Mouse (Mus musculus) forebrain, embryonic 14.5 days (tissue): ENCODE measurements around the gene Zfp53. TPM values are rescaled to one million over a fixed set of nuclear protein-coding genes. Genes with fewer than 3 reads are reported as not detected.
"Not testable (repeated sequence)": the region's sequence is repeated elsewhere in the genome, so short reads cannot be mapped to it uniquely, and the experiment has no call there.

Experiments used
- ATAC-seq: fragments of 200-750 bp; cut with Nextera tagmentation; 2 replicates; pipeline ENCODE4 v1.8.0; 2017; ENCODE audit warnings: mild to moderate bottlenecking, moderate library complexity
- DNase-seq: peaks from one replicate; pipeline ENCODE4 v3.0.0-alpha.2; 2015; ENCODE audit warnings: low spot score
- H3K27ac ChIP-seq: fragments of 300-500 bp; sonication (generic); 2 replicates; pipeline ENCODE4 v1.5.1; 2014; ENCODE audit warnings: low read depth, mild to moderate bottlenecking, control low read depth, low read length, moderate library complexity
- H3K27me3 ChIP-seq: fragments of 300-500 bp; sonication (generic); replicated peaks from 2 replicates; pipeline ENCODE4 v1.6.1; 2014; ENCODE audit warnings: low read length, control low read depth, mixed read lengths; ENCODE audit not compliant: control insufficient read depth, insufficient read depth
- H3K36me3 ChIP-seq: fragments of 300-500 bp; sonication (generic); 2 replicates; pipeline ENCODE4 v1.6.1; 2014; ENCODE audit warnings: low read length, control low read depth; ENCODE audit not compliant: control insufficient read depth, insufficient read depth
- H3K4me1 ChIP-seq: fragments of 300-500 bp; sonication (generic); 2 replicates; pipeline ENCODE4 v1.6.1; 2014; ENCODE audit warnings: antibody characterized with exemption, low read length, control low read depth; ENCODE audit not compliant: control insufficient read depth, insufficient read depth
- H3K4me2 ChIP-seq: fragments of 300-500 bp; sonication (generic); 2 replicates; pipeline ENCODE4 v1.6.1; 2014; ENCODE audit warnings: mild to moderate bottlenecking, control low read depth, low read length
- H3K4me3 ChIP-seq: fragments of 300-500 bp; sonication (generic); 2 replicates; pipeline ENCODE4 v1.5.1; 2014; ENCODE audit warnings: low read depth, low read length, control low read depth
- H3K9ac ChIP-seq: fragments of 300-500 bp; sonication (generic); 2 replicates; pipeline ENCODE4 v1.6.1; 2014; ENCODE audit warnings: mild to moderate bottlenecking, low read length, control low read depth, moderate library complexity
- H3K9me3 ChIP-seq: fragments of 300-500 bp; sonication (generic); replicated peaks from 2 replicates; pipeline ENCODE4 v1.6.1; 2016; ENCODE audit warnings: low read length, control low read depth, mixed read lengths; ENCODE audit not compliant: control insufficient read depth
- WGBS: fragments of 180-500 bp; shearing (Covaris S2); extraction: QIAGEN DNeasy Blood & Tissue Kit; methylation state at CpG from one replicate; pipeline ENCODE4 v1.1.7; 2014; 5-methylcytosine and 5-hydroxymethylcytosine counted together
- polyA plus RNA-seq: library from polyadenylated mRNA; unstranded; fragments of >200 nt; fragmentation: Nextera tagmentation; extraction: Ambion mirVana; gene quantifications from 2 replicates; pipeline ENCODE4 v1.2.1, GENCODE M21; 2014

The Zfp53 gene
- polyA plus RNA-seq = 9.3 and 11.6 TPM in 2 replicates

DNA sequence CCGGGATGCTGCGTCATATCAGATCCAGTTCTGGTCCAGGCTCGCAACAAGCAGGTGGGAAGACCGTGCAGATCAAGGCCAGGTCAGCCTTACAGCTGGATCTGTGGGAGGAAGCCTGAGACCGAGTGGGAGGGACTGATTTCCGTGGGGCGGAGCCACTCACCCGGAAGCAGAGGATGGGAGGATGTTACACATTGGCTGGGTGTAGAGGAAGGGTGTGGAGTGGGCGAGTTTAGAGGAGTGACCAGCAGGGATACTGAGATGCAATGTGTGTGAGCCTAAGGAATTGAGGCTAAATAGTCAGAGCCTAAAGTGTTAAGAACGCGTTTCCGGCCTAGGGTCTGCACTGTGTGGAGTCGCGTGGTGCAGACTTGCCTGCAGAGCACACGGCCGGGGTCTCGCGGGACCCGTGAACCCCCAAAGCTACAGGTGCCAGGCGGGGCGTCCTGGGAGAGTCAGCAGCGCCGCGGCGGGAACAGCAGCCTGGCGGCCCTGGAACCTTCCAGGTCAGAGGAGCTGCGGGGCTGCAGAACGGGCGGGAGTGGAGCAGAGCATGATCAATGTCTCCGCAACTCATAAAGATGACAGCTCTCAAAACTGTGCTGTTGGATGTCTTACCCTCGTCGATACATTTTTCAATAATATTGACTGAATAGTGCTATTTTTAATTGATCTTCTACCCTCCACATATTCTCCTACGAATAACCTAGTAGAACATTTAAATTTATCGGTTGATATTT, at the start of gene Zfp53:
TSS of gene Zfp53 (plus strand) at position 239 of the 740 bp plus-strand sequence.
- ATAC-seq (peak; percentile 99), DNase-seq (peak; percentile 86)
- no peaks in the 10 kb centered on the region for H3K36me3 ChIP-seq
- H3K27me3 ChIP-seq = no peaks in the 10 kb centered on the region
- no peaks in the 10 kb centered on the region for H3K9me3 ChIP-seq
- WGBS = under 1% methylated on average over 34 of the region's 34 CpGs
- H3K4me1 ChIP-seq = peaks cover 6% of the 10 kb centered on the region; the same call in 1 of the 2 replicates
- H3K4me2 ChIP-seq = peak within 1 kb of the TSS; percentile 56
- peak within 1 kb of the TSS; percentile 79 for H3K4me3 ChIP-seq
- peak within 1 kb of the TSS; percentile 69 for H3K27ac ChIP-seq
- H3K9ac ChIP-seq = peak within 1 kb of the TSS; percentile 77

DNA sequence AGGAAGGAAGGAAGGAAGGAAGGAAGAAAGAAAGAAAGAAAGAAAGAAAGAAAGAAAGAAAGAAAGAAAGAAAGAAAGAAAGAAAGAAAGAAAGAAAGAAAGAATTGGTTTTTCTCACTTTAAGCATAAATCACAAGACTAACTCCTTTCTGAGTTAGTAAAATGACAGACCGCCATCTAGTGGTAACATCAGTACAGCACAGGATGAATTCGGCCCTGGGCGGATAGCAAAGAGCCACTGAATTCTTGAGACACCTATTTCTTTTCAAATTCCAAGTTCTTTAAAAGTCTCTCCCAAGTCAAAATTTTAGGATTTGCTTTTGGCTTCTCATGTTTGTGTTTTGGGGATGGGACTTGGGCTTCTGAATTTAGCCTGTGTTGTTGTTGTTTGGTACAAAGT, 39.1 kb upstream of the Zfp53 start:
- ATAC-seq = peak; percentile 86
- WGBS = under 1% methylated on average over 3 of the region's 3 CpGs
- peak overlapping the region; percentile 61 for H3K4me2 ChIP-seq

DNA sequence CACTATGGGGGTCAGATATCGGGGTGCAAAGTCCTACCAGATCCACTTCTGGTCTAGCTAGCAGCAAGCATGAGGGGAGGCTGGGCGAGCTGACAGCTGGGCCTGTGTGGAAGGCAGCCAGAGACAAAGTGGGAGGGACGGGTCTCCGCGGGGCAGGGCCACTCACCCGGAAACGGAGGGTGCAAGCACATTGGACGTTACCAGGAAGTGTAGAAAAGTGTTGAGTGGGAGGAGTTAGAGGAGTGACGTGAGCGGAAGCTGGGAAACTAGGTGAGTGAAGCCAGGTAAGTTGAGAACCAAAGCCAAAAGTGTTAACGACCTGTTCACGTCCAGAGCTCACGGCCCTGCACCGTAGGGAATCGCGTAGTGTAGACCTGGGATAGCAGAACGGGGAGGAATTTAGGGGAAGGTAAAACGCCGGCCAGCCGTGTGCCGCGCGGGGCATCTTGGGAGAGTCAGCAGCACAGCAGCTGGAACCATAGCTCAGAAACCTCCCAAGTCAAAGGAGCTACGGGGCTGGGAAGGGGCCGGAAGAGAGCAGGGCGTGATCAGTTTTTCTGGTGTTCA, 38.6 kb upstream of the Zfp53 start, which contains the start of gene Zfp51:
TSS of gene Zfp51 (plus strand) at position 237 of the 567 bp plus-strand sequence.
- Histone ChIP-seq H3K27ac (peak within 1 kb of the TSS; percentile 76), H3K27me3 (no peaks in the 10 kb centered on the region), H3K4me2 (peak within 1 kb of the TSS; percentile 61), H3K36me3 (no peaks in the 10 kb centered on the region), H3K9me3 (no peaks in the 10 kb centered on the region), H3K4me1 (no peaks in the 10 kb centered on the region; the same call in 1 of the 2 replicates), H3K4me3 (peak within 1 kb of the TSS; percentile 60), H3K9ac (peak within 1 kb of the TSS; percentile 52)
- DNase-seq = peak; percentile 92
- peak; percentile 99 for ATAC-seq
- WGBS = 0% methylated on average over 26 of the region's 26 CpGs

More for the DNA sequence above, 39.1 kb upstream of the Zfp53 start:
- no peaks in the 10 kb centered on the region; the same call in 1 of the 2 replicates for H3K4me1 ChIP-seq
- no peaks in the 10 kb centered on the region for H3K36me3 ChIP-seq
- no peaks in the 10 kb centered on the region for H3K27me3 ChIP-seq
- peak overlapping the region; percentile 76 for H3K27ac ChIP-seq
- no peaks in the 10 kb centered on the region for H3K9me3 ChIP-seq
- peak overlapping the region; percentile 52 for H3K9ac ChIP-seq
- DNase-seq = peak; percentile 90
- H3K4me3 ChIP-seq = peak overlapping the region; percentile 60

DNA sequence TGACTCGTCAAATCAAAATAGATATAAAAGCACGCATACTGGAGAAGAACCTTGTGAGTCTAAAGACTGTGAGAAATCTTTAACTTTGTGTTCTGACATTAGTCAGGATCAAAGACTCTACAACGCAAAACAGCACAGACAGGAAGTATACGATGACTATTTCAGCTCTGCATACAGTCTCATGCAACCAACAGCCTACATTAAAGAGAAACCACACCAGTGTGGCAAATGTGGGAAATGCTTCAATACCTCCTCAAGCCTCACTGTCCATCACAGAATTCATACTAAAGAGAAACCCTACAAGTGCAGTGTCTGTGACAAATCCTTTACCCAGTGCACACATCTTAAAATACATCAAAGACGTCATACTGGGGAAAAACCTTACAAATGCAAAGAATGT, 25.2 kb upstream of the Zfp53 start:
- Histone ChIP-seq H3K36me3 (peaks cover 45% of the 10 kb centered on the region), H3K27ac (no peak overlapping the region), H3K4me3 (no peak overlapping the region), H3K4me1 (no peaks in the 10 kb centered on the region), H3K9me3 (no peaks in the 10 kb centered on the region), H3K27me3 (no peaks in the 10 kb centered on the region), H3K4me2 (no peak overlapping the region), H3K9ac (no peak overlapping the region)
- ATAC-seq (no peak), DNase-seq (no peak)
- WGBS = 96% methylated on average over 5 of the region's 5 CpGs

DNA sequence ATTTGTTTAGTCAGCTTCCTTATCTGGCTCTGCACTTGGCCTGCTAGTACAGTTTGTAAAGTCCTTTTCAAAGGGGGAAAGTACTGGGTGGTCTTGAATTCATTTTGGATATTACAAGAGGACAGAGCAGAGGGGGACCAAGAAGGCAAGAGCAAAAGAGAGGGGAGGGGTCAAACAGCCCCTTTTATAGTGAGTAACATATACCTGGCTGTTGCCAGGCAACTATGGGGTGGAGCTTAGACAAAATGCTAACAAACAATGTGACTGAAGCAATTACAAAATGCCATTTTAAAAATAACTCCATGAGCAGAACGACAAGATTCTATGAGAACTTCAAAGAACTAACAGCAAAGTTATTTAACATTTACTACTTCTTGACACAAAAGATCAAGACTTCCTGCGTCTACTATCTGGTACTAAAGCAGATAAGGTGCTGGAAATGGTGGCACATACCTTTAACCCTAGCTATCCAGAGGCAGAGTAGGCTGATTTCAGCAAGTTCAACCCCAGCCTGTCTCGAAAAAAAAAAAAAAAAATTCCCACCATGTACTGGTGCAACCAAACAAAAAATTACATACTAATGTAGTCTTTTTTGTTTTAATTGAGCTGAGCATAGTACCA, 16.7 kb upstream of the Zfp53 start:
- ATAC-seq (no peak), DNase-seq (no peak)
- H3K27ac ChIP-seq = no peak overlapping the region
- no peaks in the 10 kb centered on the region for H3K9me3 ChIP-seq
- no peaks in the 10 kb centered on the region for H3K27me3 ChIP-seq
- no peak overlapping the region for H3K9ac ChIP-seq
- H3K4me3 ChIP-seq = no peak overlapping the region
- no peak overlapping the region for H3K4me2 ChIP-seq
- WGBS = 67% methylated on average over 3 of the region's 3 CpGs
- H3K4me1 ChIP-seq = no peaks in the 10 kb centered on the region
- no peaks in the 10 kb centered on the region for H3K36me3 ChIP-seq

DNA sequence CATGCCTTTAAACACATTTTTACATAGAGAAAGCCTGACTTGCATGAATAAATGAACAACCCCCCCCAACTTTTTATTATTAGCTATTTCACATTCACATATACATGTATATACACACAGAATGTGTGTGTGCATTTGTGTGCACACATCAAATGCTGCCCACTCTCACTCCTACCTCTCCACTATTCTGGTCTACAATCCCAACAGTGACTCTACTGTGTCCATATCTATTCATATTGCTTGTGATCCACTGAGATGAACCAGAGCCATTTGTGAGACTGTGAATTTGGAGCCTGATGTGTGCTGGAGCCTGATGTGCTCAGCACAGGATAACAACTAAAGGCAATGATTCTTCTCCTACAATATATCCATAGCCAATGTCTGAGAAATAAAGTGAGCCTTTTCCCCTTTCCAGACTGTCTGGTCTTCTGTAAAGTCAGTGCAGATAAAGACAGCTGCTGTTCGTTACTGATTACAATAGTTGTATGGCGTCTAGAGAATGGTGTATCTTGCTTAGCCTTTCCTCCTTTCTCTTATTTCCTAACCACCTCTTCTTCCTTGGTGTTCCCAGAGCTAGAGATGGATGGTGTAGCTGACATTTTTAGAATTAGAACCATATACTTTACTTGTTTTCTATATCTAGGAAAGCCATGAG, 16.0 kb upstream of the Zfp53 start:
- Histone ChIP-seq H3K27ac (no peak overlapping the region), H3K36me3 (no peaks in the 10 kb centered on the region)
- WGBS = 60% methylated on average over 2 of the region's 2 CpGs

DNA sequence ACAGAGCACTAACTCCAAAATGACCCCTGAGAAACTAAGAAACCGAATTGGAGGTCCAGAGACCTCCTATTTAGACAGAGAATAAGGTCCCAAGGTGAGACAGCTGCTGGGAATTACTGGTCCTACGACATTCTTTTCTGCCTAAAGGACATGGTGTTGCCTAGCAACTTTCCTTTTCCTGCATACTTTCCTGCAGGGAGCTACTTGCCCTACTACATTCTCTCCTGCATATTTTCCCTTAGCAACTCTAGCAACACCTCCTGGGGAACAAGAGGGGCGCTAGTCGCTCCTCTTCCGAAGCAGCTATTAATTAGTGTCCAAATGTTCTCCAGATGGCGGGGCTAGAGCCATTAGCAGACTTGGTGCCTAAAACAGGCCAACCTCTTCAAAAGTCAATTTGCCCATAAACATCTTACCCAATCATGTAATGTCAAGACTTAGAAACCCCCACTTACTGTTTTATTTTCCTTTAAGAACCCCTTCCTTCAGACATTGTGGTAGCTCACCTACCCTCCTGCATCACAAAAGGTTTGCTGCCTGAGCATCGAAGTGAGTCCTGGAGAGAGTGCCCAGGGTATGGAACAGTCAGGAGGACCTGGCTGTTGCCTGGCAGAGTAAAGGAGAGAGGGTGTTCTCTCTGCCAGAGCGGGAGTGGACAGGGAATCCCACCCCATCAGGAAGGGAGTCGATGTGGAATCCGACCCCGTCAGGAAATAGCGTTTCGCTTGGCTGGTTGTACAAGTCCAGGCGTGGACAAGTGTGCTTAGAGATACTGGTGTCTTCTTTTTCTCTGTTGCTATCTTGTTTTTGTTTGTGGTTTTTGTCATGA, 15.2 kb upstream of the Zfp53 start:
- no peak for ATAC-seq
- no peaks in the 10 kb centered on the region for H3K27me3 ChIP-seq
- H3K4me2 ChIP-seq = no peak overlapping the region
- no peaks in the 10 kb centered on the region for H3K36me3 ChIP-seq
- 43% methylated on average over 14 of the region's 14 CpGs for WGBS
- DNase-seq = peak; percentile 16
- H3K4me1 ChIP-seq = no peaks in the 10 kb centered on the region
- H3K9ac ChIP-seq = no peak overlapping the region
- no peak overlapping the region for H3K27ac ChIP-seq
- H3K9me3 ChIP-seq = no peaks in the 10 kb centered on the region
- no peak overlapping the region for H3K4me3 ChIP-seq

More for the DNA sequence above, 16.0 kb upstream of the Zfp53 start:
- Histone ChIP-seq H3K4me3 (no peak overlapping the region), H3K4me2 (no peak overlapping the region), H3K9ac (no peak overlapping the region), H3K27me3 (no peaks in the 10 kb centered on the region), H3K9me3 (no peaks in the 10 kb centered on the region), H3K4me1 (no peaks in the 10 kb centered on the region)
- ATAC-seq (no peak), DNase-seq (no peak)

DNA sequence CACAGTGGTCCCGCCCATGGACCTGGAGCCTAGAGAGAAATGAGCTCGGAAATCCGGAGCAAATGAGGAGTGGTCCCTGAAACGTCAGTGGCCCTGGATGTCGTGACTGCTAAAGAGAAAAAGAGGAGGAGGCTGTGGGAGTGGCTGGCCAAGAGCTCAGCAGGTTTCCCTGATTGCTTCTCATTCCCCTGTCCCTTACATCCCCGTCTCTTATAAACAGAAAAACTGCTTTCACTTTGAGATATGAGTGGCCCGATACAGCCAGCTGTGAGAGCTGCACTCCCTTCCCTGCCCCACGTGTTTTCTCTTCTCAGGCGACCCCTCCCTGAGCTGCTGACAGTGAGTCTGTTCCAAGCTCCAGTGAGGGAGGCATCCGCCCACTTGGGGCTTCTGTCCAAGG, 14.1 kb upstream of the Zfp53 start:
- DNase-seq, H3K9ac ChIP-seq, ATAC-seq, H3K9me3 ChIP-seq, H3K27me3 ChIP-seq, H3K4me2 ChIP-seq, H3K4me1 ChIP-seq, H3K4me3 ChIP-seq, H3K27ac ChIP-seq, H3K36me3 ChIP-seq: not testable (repeated sequence)
- WGBS = 27% methylated on average over 10 of the region's 10 CpGs
